Mouse (Mus musculus) left cerebral cortex, adult 11 months (tissue): ENCODE results near the gene D430042O09Rik.

ENCODE experiments used
- DNase-seq: peaks from one replicate; pipeline ENCODE4 v3.0.0; 2022; ENCODE audit warnings: low spot score

D430042O09Rik gene

GRCm38 (mm10) chr7:125812721-125813120, 105.0 kb downstream of the D430042O09Rik start:
- no peak for DNase-seq

DNA sequence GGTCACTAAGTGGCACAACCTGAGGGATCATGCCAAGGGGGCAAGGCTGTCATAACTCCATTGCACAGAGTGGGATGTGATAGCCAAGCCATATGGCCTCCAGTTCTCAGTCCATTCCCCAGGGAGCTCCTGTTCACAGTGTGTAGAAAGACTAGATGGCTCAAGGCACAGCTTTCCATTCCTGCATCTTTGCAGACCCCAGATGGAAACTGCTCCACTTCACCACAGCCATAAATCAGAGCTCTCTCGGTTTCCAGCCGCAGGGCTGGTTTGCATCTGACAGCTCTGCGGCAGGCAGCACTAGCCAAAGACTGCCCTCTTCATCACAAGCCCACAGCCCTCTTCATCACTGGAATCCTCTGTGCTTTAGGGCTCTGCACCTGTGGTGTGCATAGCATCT, 108.0 kb downstream of the D430042O09Rik start:
- DNase-seq = no peak

DNA sequence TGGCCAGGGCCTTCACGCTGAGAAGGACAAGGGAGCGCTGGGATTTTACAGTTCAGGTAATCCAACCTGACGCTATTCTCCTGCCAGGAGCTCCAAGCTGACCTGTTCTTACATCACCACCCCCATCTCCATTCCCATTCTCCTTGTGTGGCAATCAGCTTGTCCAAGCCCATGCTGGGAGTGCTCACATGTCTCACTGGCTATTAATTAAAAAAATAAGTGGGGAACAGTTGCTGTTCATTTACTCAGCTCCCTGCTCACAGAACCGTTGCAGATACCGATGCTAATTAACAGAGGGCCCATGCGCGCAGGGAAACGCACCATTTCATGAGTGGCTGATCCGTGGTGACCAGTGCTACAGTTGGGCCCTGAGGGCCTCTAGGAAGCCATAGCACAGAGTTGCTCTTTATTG, 110.6 kb downstream of the D430042O09Rik start:
- no peak for DNase-seq

DNA sequence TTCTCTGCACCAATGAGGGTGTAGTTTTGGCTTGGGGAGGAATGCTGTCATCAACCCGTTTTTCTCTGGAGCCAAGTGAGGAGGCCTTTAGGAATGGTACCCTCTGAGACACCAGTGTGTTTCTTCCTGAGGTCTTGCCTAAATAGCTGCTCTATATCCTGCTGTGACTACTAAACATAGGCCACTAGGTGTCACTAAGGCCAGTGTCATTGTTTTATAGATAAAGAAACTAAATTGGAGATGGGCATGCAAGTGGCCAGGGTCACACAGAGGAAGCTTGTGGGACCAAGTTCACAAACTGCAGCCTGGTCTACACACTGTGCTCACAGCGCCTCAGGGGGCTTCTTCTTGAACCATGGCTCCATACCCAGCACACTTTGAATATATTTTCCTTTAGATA, 112.5 kb downstream of the D430042O09Rik start:
- no peak for DNase-seq

DNA sequence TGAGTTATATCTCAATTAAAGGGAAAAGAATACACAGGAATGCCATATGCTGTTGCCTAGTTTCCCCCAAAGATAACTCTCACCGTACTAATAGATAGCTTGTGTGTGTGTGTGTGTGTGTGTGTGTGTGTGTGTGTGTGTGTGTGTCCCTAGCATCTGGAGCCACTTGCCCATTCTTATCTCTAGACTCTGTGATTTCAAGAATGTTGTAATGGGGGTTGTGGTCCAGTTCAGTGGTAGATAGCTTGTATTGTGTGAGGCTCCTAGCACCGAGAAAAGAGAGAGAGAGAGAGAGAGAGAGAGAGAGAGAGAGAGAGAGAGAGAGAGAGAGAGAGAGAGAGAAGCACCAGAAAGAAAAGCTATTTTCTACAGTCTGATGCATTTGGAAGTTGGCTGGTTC, 118.7 kb downstream of the D430042O09Rik start:
- no peak for DNase-seq

- DNase-seq = no peak
These were observed 119.2 kb downstream of the D430042O09Rik start for GRCm38 (mm10) chr7:125826887-125827286.

GRCm38 (mm10) chr7:125827420-125827819, 119.7 kb downstream of the D430042O09Rik start:
- DNase-seq = no peak

- DNase-seq = no peak
These were observed 120.9 kb downstream of the D430042O09Rik start for GRCm38 (mm10) chr7:125828561-125828960.

GRCm38 (mm10) chr7:125829121-125829666, 121.5 kb downstream of the D430042O09Rik start:
- DNase-seq = no peak

DNA sequence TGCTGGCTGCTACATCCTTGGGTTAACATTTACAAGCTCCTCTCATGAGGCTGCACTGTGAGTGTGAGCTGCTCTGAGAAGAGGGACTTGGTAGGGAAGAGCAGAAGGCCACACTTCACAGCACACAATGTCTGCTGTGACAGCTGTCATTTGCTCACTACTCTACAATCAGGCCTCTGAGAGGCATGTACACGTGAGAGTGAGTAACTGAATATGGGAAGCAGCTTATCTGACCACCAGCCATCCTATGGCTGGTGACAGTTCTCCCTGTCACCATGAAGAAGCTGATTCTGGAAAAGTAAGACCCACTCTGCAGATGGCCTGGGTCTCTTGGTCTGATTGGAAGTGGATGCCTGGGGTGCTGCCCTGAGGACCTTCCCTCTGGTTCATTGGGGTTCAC, 125.1 kb downstream of the D430042O09Rik start:
- no peak for DNase-seq

DNA sequence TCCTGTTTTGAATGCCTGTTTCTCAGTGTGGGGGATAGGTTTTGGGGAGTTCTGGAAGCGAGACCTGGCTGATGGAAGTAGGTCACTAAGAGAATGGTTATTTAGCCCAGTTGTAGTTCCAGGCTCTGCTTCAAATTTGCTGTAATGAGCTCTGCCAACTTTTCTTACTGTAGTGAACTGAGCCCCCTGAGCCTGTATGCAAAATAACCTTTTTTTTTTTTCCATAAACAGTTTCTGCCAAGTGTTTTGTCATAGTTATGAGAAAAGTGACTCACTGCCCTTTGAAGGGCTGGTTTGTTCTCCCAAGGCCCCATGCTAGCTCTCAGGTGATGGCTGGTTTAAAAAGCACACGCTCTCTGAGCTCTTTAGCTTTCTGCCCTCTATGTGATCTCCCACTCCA, 125.8 kb downstream of the D430042O09Rik start:
- DNase-seq = no peak

GRCm38 (mm10) chr7:125838078-125838742, 130.5 kb downstream of the D430042O09Rik start:
- no peak for DNase-seq

DNA sequence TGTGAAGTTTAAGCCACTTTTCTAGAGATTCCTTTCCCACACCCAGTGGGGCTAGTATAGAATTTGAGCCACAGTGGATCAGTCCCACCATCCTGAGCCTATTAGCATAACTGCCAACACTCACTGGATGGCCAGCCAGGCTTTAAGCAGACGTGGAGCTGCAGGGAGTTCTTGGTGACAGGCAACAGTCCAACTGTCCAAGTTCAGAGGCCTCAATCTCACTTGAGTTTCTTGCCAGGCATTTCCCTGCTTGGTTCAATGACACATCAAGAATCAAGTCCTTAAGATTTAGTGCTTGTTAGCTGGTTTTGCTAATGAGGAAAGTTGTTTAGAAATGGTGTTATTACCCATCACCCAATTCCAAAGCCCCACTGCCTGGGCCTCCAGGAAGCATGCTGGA, 137.9 kb downstream of the D430042O09Rik start:
- no peak for DNase-seq

- no peak for DNase-seq
These were observed 139.3 kb downstream of the D430042O09Rik start for GRCm38 (mm10) chr7:125846866-125847527.

DNA sequence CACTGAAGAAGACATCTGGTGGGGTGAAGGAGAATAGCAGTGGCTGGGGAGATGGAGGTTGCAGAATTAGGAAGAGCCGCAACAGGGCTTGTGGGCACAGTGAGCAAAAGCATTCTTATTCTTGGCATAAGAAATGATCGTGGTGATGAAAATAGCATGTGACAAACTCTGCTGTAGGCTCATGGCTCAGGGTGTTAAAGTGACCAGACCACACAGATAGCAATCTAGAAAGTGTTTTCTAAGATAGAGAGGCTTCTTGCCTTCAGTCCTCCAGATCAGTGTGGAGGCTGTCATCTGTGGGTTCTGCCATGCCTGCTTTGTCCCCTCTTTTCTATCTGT, 139.8 kb downstream of the D430042O09Rik start:
- no peak for DNase-seq

DNA sequence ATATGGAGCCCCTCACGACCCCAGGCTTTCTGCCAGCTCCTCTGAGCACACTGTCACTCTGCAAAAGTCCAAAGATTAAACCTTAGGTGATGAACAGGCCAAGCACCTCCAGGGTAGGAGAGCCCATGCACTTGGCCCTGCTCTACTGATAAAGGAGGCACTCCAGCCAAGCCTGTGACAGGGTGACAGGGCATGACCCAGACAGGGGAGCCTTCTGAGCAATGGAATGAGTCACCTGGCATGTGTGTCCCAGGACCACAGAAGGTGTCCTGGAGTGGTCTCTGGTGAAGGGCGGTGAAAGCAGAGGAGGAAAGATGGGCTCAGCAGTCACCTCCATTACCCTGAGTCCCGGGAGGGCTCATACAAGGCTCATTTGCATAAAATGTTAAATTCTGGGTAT, 151.9 kb downstream of the D430042O09Rik start:
- DNase-seq = no peak

GRCm38 (mm10) chr7:125860421-125860820, 152.7 kb downstream of the D430042O09Rik start:
- DNase-seq = no peak

- no peak for DNase-seq
These were observed 156.3 kb downstream of the D430042O09Rik start for GRCm38 (mm10) chr7:125864026-125864425.

DNA sequence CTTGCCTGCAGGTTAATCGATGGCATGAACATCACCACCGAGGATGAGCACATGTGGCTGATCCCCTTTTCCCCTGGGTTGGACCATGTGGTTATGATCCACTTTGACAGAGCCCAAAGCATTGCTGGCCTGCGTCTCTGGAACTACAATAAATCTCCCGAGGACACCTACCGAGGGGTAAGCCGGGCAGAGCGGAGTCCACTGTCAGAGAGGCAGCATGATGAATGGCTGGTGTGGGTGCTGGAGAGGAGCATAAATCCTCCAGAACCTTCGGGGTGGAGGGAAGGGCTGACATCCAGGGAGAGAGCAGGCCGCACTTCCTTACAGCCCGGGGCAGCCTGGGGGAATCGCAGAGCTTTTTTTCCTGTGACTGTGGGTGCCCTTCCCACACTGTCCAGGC, 157.5 kb downstream of the D430042O09Rik start:
- no peak for DNase-seq

DNA sequence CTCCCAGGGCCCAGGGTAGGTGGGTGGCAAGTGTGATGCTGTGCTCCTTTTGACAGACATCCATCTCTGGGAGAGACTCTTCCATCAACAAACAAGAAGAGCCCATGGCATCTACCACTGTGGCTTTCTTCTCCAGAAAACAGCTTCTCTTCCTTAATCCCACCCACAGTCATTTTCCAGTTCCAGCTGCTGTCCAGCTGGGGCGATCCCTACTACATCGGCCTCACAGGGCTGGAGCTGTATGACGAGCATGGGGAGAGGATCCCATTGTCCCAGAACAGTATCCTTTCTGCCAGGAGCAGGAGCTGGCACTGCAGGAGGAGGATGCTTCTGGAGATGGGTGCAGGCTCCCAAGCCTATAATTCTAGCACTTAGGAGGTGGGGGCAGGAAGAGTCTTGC, 160.9 kb downstream of the D430042O09Rik start:
- DNase-seq = no peak

DNA sequence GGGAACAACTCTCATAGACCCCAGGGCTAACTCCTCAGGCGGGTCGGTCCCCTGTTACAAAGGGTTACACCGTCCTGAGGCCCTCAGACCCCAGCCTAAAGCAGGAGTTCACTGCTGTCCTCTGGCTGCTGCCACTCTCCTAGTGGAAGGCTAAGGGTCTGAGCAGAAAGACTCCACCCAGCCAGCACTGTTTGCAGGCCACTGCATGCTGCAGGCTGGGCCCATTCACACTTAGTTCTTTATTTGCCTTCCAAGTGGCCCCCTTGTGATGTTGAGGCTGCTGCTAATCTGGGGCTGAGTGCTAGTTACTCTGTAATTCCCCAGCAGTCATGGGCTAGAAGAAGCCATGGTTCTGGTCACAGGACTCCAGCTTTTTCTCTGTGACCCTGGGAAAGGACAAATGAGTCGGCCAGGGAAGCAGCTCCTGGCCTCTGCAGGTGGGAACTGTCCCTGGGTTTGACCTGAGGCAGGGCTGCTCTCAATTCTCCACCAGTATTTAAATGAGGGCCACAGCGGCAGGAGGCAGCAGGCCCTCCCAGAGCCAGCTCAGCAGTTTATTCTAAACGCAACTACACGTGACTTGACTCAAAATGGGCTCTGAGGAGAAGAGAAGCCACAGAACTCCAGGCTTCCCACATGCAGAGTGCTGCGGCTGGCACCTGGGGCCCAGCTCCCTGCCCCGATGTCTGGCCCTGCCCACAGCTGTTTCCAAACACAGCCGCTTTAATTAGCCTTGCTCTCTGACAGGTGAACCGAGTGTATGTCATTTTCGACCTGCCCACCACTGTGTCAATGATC, 163.9 kb downstream of the D430042O09Rik start:
- no peak for DNase-seq

DNA sequence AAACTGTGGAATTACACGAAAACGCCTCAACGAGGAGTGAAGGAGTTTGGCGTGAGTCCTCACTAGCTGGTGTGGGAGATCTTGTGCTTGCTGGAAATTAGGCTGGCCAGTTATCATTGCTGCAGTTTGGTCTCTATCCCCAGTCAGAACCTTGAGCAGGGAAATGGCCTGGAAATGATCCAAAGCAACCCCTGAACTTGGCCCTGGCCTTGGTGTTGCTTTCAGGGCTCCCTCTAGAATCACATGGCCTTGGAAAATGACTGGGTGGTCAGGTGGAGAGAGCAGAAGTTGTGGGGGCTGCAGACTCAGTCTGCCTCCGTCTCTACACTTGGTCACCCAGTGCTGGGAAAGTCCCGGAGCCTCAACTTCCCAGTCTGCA, 164.5 kb downstream of the D430042O09Rik start:
- DNase-seq = no peak

DNA sequence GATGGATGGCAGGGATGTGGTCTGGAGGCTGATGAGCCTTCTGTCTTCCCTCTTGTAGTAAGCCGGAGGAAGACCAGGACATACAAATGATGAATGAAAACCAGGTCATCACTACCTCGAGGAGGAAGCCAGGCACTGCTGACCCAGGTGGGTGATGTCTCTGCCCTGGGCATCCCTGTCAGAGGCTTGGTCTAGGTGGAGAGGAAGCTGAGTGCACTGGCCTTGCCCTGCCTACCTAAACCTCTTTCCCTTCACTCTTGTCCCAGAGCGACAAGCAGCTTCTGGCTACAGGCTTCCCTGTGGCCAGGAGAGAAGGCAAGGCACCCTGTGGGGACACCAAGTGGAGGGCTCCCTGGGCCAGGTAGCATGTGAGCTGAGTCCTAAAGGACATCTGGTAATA, 165.2 kb downstream of the D430042O09Rik start:
- DNase-seq = no peak
